Comparison of ENCODE assay signal across 8 mouse cellular contexts in genomic region chr3:22308962-22309361, GRCm38 (mm10).
DNase-seq lines count a peak whose midpoint lies in the region; ATAC-seq and TF ChIP-seq lines count a peak whose summit lies in the region.
"Had no signal": no experiment of that assay in that cellular context is flagged by ENCODE, and none has a peak within 500 bp of the region (broad histone marks: within the 10 kb centered on the region; RNA-seq: fewer than 3 reads in every experiment).

No protein-coding gene starts in this region.

- TF ChIP-seq CTCF in G1E (IDR thresholded peaks at IDR 0.05; ENCODE audit: low read depth, low read length), result peak; percentile 77
- TF ChIP-seq CTCF in embryonic fibroblast, embryonic 13.5 days (IDR thresholded peaks at IDR 0.05; ENCODE audit: borderline replicate concordance, insufficient read depth, low read length), result peak; percentile 61; the same call in 1 of the 2 replicates

- no peak overlapping the region for H3K4me3 ChIP-seq in G1E (ENCODE audit: low read depth, low read length)
- H3K4me3 ChIP-seq in embryonic fibroblast, embryonic 13.5 days (ENCODE audit: insufficient read depth, low read length), result no peak overlapping the region

- no peaks in the 10 kb centered on the region for H3K4me1 ChIP-seq in G1E (ENCODE audit: insufficient read depth, low read depth, low read length)
- H3K4me1 ChIP-seq in embryonic fibroblast, embryonic 13.5 days (ENCODE audit: control insufficient read depth, insufficient read depth, low read length), result no peaks in the 10 kb centered on the region

- H3K27ac ChIP-seq in embryonic fibroblast, embryonic 13.5 days (ENCODE audit: insufficient read depth, low read length), result no peak overlapping the region
- H3K27ac ChIP-seq: macrophage had no signal

- no peak for DNase-seq in G1E (ENCODE audit: low spot score)
- DNase-seq in adrenal gland, postnatal 4 days (ENCODE audit: low spot score in 2 of 2), result peak; percentile 28 to 33
- peak; percentile 70 for DNase-seq in heart, postnatal 4 days
- peak; percentile 73 to 82 for DNase-seq in layer of hippocampus, postnatal 14 days (ENCODE audit: low spot score in 2 of 2)
- peak; percentile 67 for DNase-seq in right cerebral cortex, postnatal 25 days

- ATAC-seq in G1E (ENCODE audit: extremely low read depth, insufficient number of reproducible peaks, low FRiP score, poor library complexity, severe bottlenecking), result no peak
- peak; percentile 63 for ATAC-seq in megakaryocyte, adult 5-6 weeks (ENCODE audit: poor library complexity, severe bottlenecking)

- H3K9me3 ChIP-seq in G1E (replicated peaks), result no peaks in the 10 kb centered on the region

- no peak for TF ChIP-seq POLR2A in embryonic fibroblast, embryonic 13.5 days (IDR thresholded peaks at IDR 0.05; ENCODE audit: low read depth, low read length)

- no peaks in the 10 kb centered on the region for H3K36me3 ChIP-seq in G1E (replicated peaks)

- H3K27me3 ChIP-seq in G1E (ENCODE audit: insufficient read depth, low read length), result peaks cover 5% of the 10 kb centered on the region
